Mouse (Mus musculus) embryonic facial prominence, embryonic 12.5 days (tissue): ENCODE measurements around the gene Gdf1. TPM values are rescaled to one million over a fixed set of nuclear protein-coding genes. Genes with fewer than 3 reads are reported as not detected.

ENCODE experiments used
- ATAC-seq: fragments of 200-750 bp; cut with Nextera tagmentation; 2 replicates; pipeline ENCODE4 v1.8.0; 2017; ENCODE audit not compliant: insufficient number of reproducible peaks, insufficient read depth, low FRiP score, low TSS enrichment
- H3K27ac ChIP-seq: fragments of 300-500 bp; sonication (generic); 2 replicates; pipeline ENCODE4 v1.5.1; 2016; ENCODE audit warnings: mild to moderate bottlenecking
- H3K27me3 ChIP-seq: fragments of 300-500 bp; sonication (generic); 2 replicates; pipeline ENCODE4 v1.6.1; 2016; ENCODE audit warnings: mild to moderate bottlenecking, moderate library complexity
- H3K36me3 ChIP-seq: fragments of 300-500 bp; sonication (generic); 2 replicates; pipeline ENCODE4 v1.6.1; 2016; ENCODE audit warnings: mild to moderate bottlenecking
- H3K4me1 ChIP-seq: fragments of 300-500 bp; sonication (generic); 2 replicates; pipeline ENCODE4 v1.6.1; 2016
- H3K4me2 ChIP-seq: fragments of 300-500 bp; sonication (generic); replicated peaks from 2 replicates; pipeline ENCODE4 v1.6.1; 2016; ENCODE audit warnings: mild to moderate bottlenecking, moderate library complexity
- H3K4me3 ChIP-seq: fragments of 300-500 bp; sonication (generic); 2 replicates; pipeline ENCODE4 v1.5.1; 2016; ENCODE audit warnings: mild to moderate bottlenecking
- H3K9ac ChIP-seq: fragments of 300-500 bp; sonication (generic); 2 replicates; pipeline ENCODE4 v1.6.1; 2016; ENCODE audit warnings: mild to moderate bottlenecking, moderate library complexity
- H3K9me3 ChIP-seq: fragments of 300-500 bp; sonication (generic); 2 replicates; pipeline ENCODE4 v1.6.1; 2016; ENCODE audit warnings: mild to moderate bottlenecking, moderate library complexity
- WGBS: fragments of 180-500 bp; shearing (Covaris S2); methylation state at CpG from one replicate; pipeline ENCODE4 v1.1.7; 2016; 5-methylcytosine and 5-hydroxymethylcytosine counted together
- polyA plus RNA-seq: library from polyadenylated mRNA; unstranded; fragments of >200 nt; fragmentation: Nextera tagmentation; extraction: Ambion mirVana; gene quantifications from 2 replicates; pipeline ENCODE4 v1.2.1, GENCODE M21; 2016

Gene Gdf1
- polyA plus RNA-seq, 1 experiment from 2014 or later: 2.1 TPM

DNA sequence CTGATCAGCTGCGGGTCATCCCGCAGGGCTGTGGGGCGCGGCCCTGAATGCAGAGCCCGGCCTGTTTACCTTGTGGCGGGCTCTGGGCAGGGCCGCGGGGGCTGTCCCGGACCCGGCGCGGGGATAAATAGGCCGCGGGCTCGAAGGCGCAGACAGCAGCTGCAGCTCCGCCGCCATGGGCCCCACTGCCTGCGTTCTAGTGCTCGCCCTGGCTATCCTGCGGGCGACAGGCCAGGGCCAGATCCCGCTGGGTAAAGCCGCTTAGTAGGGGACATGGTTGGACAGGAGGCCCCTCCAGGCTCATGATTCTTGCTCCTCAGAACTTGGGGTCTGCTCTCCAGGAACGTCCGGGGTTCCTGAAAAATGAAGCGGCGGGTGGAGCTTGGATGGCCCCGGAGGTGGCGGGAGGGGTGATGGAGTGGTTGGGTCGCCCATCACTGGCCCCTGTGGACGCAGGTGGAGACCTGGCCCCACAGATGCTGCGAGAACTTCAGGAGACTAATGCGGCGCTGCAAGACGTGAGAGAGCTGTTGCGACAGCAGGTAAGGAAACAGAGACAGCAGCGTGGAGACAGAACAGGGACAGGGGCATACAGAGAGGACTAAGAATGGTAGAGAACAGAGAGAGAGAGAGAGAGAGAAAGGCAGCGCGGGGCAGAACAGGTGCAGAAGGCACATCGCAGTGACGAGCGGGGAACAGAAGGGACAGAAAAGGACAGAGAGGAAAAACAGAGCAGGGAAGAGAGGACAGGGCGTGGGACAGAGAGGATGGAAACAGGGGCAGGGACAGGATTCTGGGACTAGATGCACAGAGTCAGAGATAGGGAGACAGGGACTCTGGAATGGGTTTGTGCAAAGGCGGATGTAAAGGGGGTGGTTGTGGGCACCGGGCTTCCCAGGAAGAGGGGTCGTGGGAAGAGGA lies 44.0 kb downstream of the Gdf1 start, which contains the start of gene Comp:
TSS of gene Comp (plus strand) at position 162 of the 921 bp plus-strand sequence.
- no peaks in the 10 kb centered on the region for H3K36me3 ChIP-seq
- no peaks in the 10 kb centered on the region for H3K9me3 ChIP-seq
- no peak for ATAC-seq
- WGBS: 3% methylated on average over 47 of the region's 47 CpGs
- H3K9ac ChIP-seq: no peak within 1 kb of the TSS; the same call in 1 of the 2 replicates
- H3K4me2 ChIP-seq: peak within 1 kb of the TSS; percentile 46
- H3K27me3 ChIP-seq: peaks cover 74% of the 10 kb centered on the region
- H3K27ac ChIP-seq: no peak within 1 kb of the TSS
- peak within 1 kb of the TSS; percentile 34 for H3K4me3 ChIP-seq
- H3K4me1 ChIP-seq: peaks cover 30% of the 10 kb centered on the region

DNA sequence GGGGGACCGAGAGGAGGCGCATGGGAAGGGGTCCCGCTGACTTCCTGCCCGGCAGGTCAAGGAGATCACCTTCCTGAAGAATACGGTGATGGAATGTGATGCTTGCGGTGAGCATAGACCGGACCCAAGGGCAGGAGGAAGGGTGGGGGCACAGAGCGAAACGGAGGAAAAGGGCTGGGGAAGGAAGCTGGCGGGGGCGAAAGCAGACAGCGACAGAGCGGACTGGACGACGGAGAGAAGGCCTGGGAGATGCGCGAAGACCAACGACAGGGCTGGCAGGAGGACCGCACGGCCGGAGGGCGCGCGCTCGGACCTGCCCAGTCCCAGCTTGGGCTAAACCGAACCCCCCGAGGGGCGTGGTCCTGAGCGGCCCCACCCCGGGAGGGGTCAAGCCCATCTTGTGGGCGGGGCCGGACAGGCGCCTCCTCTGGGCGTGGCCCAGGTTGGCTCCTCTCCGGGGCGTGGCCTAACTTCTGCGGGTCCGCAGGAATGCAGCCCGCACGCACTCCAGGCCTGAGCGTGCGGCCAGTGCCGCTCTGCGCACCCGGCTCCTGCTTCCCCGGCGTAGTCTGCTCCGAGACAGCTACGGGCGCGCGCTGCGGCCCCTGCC lies 44.8 kb downstream of the Gdf1 start:
- H3K4me3 ChIP-seq: peak overlapping the region; percentile 34
- ATAC-seq: 0 out of 2 replicates have a peak, but pooled peaks have one; percentile 42
- H3K4me2 ChIP-seq: peak overlapping the region; percentile 46
- peaks cover 82% of the 10 kb centered on the region for H3K27me3 ChIP-seq
- H3K36me3 ChIP-seq: no peaks in the 10 kb centered on the region
- H3K9ac ChIP-seq: peak overlapping the region; percentile 1; the same call in 1 of the 2 replicates
- H3K4me1 ChIP-seq: peaks cover 30% of the 10 kb centered on the region
- WGBS: under 1% methylated on average over 50 of the region's 53 CpGs
- no peaks in the 10 kb centered on the region for H3K9me3 ChIP-seq
- H3K27ac ChIP-seq: no peak overlapping the region

DNA sequence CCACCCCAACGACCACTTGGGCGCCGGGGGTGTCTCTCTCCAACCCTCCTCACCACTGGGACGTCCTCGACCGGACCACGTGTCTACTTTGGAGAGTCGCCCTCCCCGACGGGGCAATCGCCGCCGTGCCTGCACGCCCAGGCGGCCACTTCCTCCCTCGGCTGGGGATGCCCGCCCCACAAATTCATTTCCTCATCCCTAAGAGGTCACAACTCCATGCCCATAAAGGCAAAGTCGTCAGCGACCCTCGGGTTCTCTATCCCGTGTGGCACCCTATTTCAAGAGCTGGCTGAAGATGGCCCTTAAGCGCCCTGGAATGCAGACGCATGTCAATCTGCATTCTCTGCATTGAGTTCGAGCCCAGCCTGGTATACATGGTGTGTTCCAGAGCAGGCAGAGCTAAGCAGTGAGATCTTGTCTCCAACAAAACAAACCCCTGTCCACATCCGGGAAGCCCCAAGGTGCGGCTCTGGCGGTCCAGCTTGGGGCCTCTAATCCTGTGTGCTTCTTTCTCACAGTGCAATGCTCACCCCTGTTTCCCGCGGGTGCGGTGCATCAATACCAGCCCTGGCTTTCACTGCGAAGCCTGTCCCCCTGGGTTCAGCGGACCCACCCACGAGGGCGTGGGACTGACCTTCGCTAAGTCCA lies 45.7 kb downstream of the Gdf1 start:
- ATAC-seq: no peak
- no peaks in the 10 kb centered on the region for H3K36me3 ChIP-seq
- H3K9ac ChIP-seq: no peak overlapping the region; the same call in 1 of the 2 replicates
- no peak overlapping the region for H3K27ac ChIP-seq
- no peaks in the 10 kb centered on the region for H3K9me3 ChIP-seq
- 7% methylated on average over 35 of the region's 35 CpGs for WGBS
- H3K27me3 ChIP-seq: peaks cover 86% of the 10 kb centered on the region
- H3K4me3 ChIP-seq: peak overlapping the region; percentile 34
- peak overlapping the region; percentile 46 for H3K4me2 ChIP-seq
- H3K4me1 ChIP-seq: peaks cover 30% of the 10 kb centered on the region

DNA sequence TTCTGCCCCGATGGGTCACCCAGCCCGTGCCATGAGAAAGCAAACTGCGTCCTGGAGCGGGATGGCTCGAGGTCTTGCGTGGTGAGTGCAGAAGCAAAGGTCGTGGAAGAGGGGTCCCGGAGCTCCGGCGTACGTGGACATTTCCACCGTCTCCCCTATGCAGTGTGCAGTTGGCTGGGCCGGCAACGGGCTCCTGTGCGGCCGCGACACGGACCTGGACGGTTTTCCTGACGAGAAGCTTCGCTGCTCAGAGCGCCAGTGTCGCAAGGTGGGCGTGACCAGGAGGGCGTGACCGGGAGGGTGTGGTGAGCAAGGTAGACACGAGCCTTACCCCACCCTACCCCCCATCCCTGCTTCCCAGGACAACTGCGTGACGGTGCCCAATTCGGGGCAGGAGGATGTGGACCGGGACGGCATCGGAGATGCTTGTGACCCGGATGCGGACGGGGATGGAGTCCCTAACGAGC lies 46.7 kb downstream of the Gdf1 start:
- no peak overlapping the region for H3K9ac ChIP-seq
- H3K36me3 ChIP-seq: no peaks in the 10 kb centered on the region
- H3K4me2 ChIP-seq: peak overlapping the region; percentile 30
- H3K27me3 ChIP-seq: peaks cover 88% of the 10 kb centered on the region
- H3K9me3 ChIP-seq: no peaks in the 10 kb centered on the region
- ATAC-seq: no peak
- 8% methylated on average over 37 of the region's 37 CpGs for WGBS
- H3K4me3 ChIP-seq: peak overlapping the region; percentile 16
- peaks cover 30% of the 10 kb centered on the region for H3K4me1 ChIP-seq
- H3K27ac ChIP-seq: no peak overlapping the region

DNA sequence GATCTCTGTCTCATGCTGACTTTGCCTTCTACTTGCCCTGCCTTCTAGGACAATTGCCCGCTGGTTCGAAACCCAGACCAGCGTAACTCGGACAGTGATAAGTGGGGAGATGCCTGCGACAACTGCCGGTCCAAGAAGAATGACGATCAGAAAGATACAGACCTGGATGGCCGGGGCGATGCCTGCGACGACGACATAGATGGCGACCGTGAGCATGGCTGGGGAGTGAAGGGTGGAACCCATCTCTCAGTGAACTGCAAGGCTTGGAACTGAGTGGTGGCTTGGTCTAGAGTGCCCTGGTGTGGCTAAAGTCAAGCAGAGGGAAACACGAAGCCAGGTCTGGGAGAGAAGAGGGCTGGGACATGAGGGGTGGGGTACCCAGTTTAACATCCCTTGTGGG lies 47.4 kb downstream of the Gdf1 start:
- Histone ChIP-seq H3K36me3 (no peaks in the 10 kb centered on the region), H3K9me3 (no peaks in the 10 kb centered on the region), H3K9ac (no peak overlapping the region), H3K4me3 (no peak overlapping the region), H3K27ac (no peak overlapping the region), H3K4me2 (no peak overlapping the region), H3K27me3 (peaks cover 81% of the 10 kb centered on the region), H3K4me1 (peaks cover 24% of the 10 kb centered on the region)
- ATAC-seq: no peak
- 14% methylated on average over 15 of the region's 15 CpGs for WGBS

DNA sequence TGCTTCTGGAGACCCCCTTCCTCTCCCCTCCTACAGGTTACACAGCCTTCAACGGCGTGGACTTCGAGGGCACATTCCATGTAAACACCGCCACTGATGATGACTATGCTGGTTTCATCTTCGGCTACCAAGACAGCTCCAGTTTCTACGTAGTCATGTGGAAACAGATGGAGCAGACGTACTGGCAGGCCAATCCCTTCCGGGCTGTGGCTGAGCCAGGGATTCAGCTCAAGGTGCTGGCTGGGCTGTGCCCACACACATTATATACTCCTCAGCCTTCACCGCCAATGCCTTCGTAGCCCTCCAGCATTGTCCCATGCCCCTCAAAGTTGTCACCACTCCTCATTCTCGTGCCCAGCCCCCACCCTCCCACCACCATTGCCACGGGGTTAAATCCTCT lies 50.5 kb downstream of the Gdf1 start:
- 84% methylated on average over 12 of the region's 12 CpGs for WGBS
- no peaks in the 10 kb centered on the region for H3K9me3 ChIP-seq
- no peak for ATAC-seq

More for the DNA sequence above, 50.5 kb downstream of the Gdf1 start:
- no peak overlapping the region for H3K4me3 ChIP-seq
- H3K27ac ChIP-seq: no peak overlapping the region
- H3K4me1 ChIP-seq: peaks cover 7% of the 10 kb centered on the region; the same call in 1 of the 2 replicates
- no peak overlapping the region for H3K9ac ChIP-seq
- peaks cover 8% of the 10 kb centered on the region; the same call in 1 of the 2 replicates for H3K36me3 ChIP-seq
- H3K27me3 ChIP-seq: peaks cover 51% of the 10 kb centered on the region
- no peak overlapping the region for H3K4me2 ChIP-seq

Other genes with a start within 250 kb of the Gdf1 start
- gene Hapln4, start 246.4 kb upstream of the Gdf1 start, polyA plus RNA-seq: 0.04 and 0.06 TPM in 2 replicates
- gene Ncan, start 208.9 kb upstream of the Gdf1 start, polyA plus RNA-seq: 4.1 and 6.1 TPM in 2 replicates
- 24.2 and 25.0 TPM in 2 replicates for gene Nr2c2ap, start 198.5 kb upstream of the Gdf1 start, polyA plus RNA-seq
- 25.8 and 28.3 TPM in 2 replicates for gene Rfxank, start 190.7 kb upstream of the Gdf1 start, polyA plus RNA-seq
- gene Borcs8, start 190.3 kb upstream of the Gdf1 start, polyA plus RNA-seq: 46.5 and 46.7 TPM in 2 replicates
- gene Mef2b, start 190.1 kb upstream of the Gdf1 start, polyA plus RNA-seq: 1.4 and 1.9 TPM in 2 replicates
- gene Tmem161a, start 157.5 kb upstream of the Gdf1 start, polyA plus RNA-seq: 65.9 and 72.0 TPM in 2 replicates
- gene Slc25a42, start 117.5 kb upstream of the Gdf1 start, polyA plus RNA-seq: 4.4 and 4.6 TPM in 2 replicates
- 47.5 and 54.0 TPM in 2 replicates for gene Sugp2, start 95.6 kb upstream of the Gdf1 start, polyA plus RNA-seq
- 28.7 and 33.3 TPM in 2 replicates for gene Armc6, start 95.4 kb upstream of the Gdf1 start, polyA plus RNA-seq
- gene Homer3, start 47.0 kb upstream of the Gdf1 start, polyA plus RNA-seq: 89.4 and 89.6 TPM in 2 replicates
- gene Ddx49, start 27.3 kb upstream of the Gdf1 start, polyA plus RNA-seq: 54.8 and 58.9 TPM in 2 replicates
- 267 and 295 TPM in 2 replicates for gene Cope, start 27.3 kb upstream of the Gdf1 start, polyA plus RNA-seq
- gene Cers1, start 14.0 kb upstream of the Gdf1 start, polyA plus RNA-seq: 10.0 and 11.1 TPM in 2 replicates
- gene Upf1, start 23.5 kb downstream of the Gdf1 start, polyA plus RNA-seq: 33.7 and 36.0 TPM in 2 replicates
- gene Comp, start 43.7 kb downstream of the Gdf1 start, polyA plus RNA-seq: 0.61 and 1.4 TPM in 2 replicates
- gene Crtc1, start 109.8 kb downstream of the Gdf1 start, polyA plus RNA-seq: 22.1 and 24.1 TPM in 2 replicates
- 27.7 and 29.6 TPM in 2 replicates for gene Klhl26, start 147.2 kb downstream of the Gdf1 start, polyA plus RNA-seq
- gene Tmem59l, start 157.5 kb downstream of the Gdf1 start, polyA plus RNA-seq: 27.1 and 29.6 TPM in 2 replicates
- 70.1 and 74.4 TPM in 2 replicates for gene Crlf1, start 163.3 kb downstream of the Gdf1 start, polyA plus RNA-seq
- 145 and 146 TPM in 2 replicates for gene Rex1bd, start 176.9 kb downstream of the Gdf1 start, polyA plus RNA-seq
- gene Uba52, start 181.0 kb downstream of the Gdf1 start, polyA plus RNA-seq: 863 and 916 TPM in 2 replicates
- 306 and 327 TPM in 2 replicates for gene Fkbp8, start 197.9 kb downstream of the Gdf1 start, polyA plus RNA-seq
- gene Kxd1, start 198.1 kb downstream of the Gdf1 start, polyA plus RNA-seq: 53.0 and 54.7 TPM in 2 replicates
- 19.1 TPM in 2 replicates for gene Ell, start 209.6 kb downstream of the Gdf1 start, polyA plus RNA-seq